Mouse (Mus musculus) embryo, embryonic 10.5 days (tissue): Measurements from ENCODE around the gene Elp6.

ENCODE experiments used
- DNase-seq: peaks from one replicate; pipeline ENCODE4 v3.0.0-alpha.2; 2015; ENCODE audit warnings: low spot score

Gene Elp6

GRCm38 (mm10) chr9:110304969-110305651 is at the start of gene Elp6:
Gene Elp6 (plus strand): TSS chr9:110305173.
- peak; percentile 95 for DNase-seq

GRCm38 (mm10) chr9:110255407-110256019 is 49.5 kb upstream of the Elp6 start:
- peak; percentile 85 for DNase-seq

GRCm38 (mm10) chr9:110258646-110259045 is 46.3 kb upstream of the Elp6 start:
- no peak for DNase-seq

- DNase-seq, result no peak
Observed at GRCm38 (mm10) chr9:110259118-110259517, 45.9 kb upstream of the Elp6 start.

GRCm38 (mm10) chr9:110263181-110263580 is 41.8 kb upstream of the Elp6 start:
- no peak for DNase-seq

- no peak for DNase-seq
Observed at GRCm38 (mm10) chr9:110264991-110265390, 40.0 kb upstream of the Elp6 start.

GRCm38 (mm10) chr9:110268416-110268815 is 36.6 kb upstream of the Elp6 start:
- no peak for DNase-seq

GRCm38 (mm10) chr9:110272330-110272729 is 32.6 kb upstream of the Elp6 start:
- DNase-seq, result no peak

- DNase-seq, result no peak
Observed at GRCm38 (mm10) chr9:110273507-110273906, 31.5 kb upstream of the Elp6 start.

GRCm38 (mm10) chr9:110275882-110276281 is 29.1 kb upstream of the Elp6 start:
- DNase-seq, result no peak

- DNase-seq, result no peak
Observed at GRCm38 (mm10) chr9:110277431-110277881, 27.5 kb upstream of the Elp6 start.

GRCm38 (mm10) chr9:110284075-110284697 is 20.8 kb upstream of the Elp6 start:
- no peak for DNase-seq

GRCm38 (mm10) chr9:110287321-110287924 is 17.6 kb upstream of the Elp6 start:
- no peak for DNase-seq

GRCm38 (mm10) chr9:110293254-110293718 is 11.7 kb upstream of the Elp6 start:
- no peak for DNase-seq

GRCm38 (mm10) chr9:110293873-110294415 is 11.0 kb upstream of the Elp6 start:
- no peak for DNase-seq

GRCm38 (mm10) chr9:110294786-110295185 is 10.2 kb upstream of the Elp6 start:
- DNase-seq, result no peak

GRCm38 (mm10) chr9:110296867-110297627 is 7.9 kb upstream of the Elp6 start:
- DNase-seq, result peak; percentile 95

GRCm38 (mm10) chr9:110304516-110304915 is 457 bp upstream of the Elp6 start:
- peak; percentile 82 for DNase-seq

GRCm38 (mm10) chr9:110306371-110306770 is 1.4 kb downstream of the Elp6 start:
- DNase-seq, result no peak

GRCm38 (mm10) chr9:110314706-110315105 is 9.7 kb downstream of the Elp6 start:
- no peak for DNase-seq

- DNase-seq, result no peak
Observed at GRCm38 (mm10) chr9:110315410-110315809, 10.4 kb downstream of the Elp6 start.

- DNase-seq, result no peak
Observed at GRCm38 (mm10) chr9:110315904-110316303, 10.9 kb downstream of the Elp6 start.
